Mouse (Mus musculus): Measurements from ENCODE around the gene Stat5a.
A peak's percentile ranks its signal among the peaks of the same experiment; 100 is the strongest.

DNA sequence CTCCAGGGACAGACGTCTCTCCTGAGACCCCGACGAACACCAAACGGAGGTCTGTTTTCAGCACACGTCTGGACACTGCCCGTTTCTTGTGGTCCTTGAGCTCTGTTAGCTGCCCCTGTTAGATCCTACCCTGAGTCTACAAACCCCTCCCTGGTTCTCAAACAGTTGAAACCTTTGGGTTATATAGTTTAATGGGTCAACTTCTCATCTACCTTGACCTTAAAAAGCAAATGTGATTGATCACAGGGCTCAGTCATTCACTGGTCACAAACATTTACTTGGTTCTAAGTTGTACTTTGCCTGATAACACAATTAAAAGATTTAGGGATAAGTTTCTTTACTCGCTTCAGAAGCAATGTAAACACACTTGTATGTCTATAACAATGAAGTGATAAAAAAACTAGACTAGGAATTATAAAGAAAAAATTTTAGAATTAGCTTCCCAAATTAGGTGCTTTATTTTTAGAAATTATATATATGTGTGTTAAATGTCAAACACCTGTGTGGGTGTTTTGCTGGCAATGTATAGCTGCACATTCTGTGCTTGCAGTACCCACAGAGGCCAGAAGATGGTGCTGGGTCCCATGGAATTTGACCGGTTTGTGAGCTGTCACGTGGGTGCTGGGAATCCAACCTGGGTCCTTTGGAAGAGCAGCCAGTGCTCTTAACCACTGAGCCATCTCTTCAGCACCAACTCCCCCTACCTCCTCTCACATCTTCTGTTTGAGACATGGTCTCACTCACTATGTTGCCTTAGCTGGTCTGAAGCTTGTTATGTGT is 22.0 kb upstream of the Stat5a start:
- TF ChIP-seq CTCF (IDR thresholded peaks at IDR 0.05; ENCODE audit: low read depth): peak; percentile 70
- no peak for TF ChIP-seq EP300 (IDR thresholded peaks at IDR 0.05; ENCODE audit: low read depth)
